Mouse (Mus musculus) left cerebral cortex, adult 9 months (tissue): ENCODE data around the gene E130218I03Rik.
A peak's percentile ranks its signal among the peaks of the same experiment; 100 is the strongest.

Experiments used
- DNase-seq, 2 experiments: peaks; one replicate each; pipeline ENCODE4 v3.0.0; 2022; ENCODE audit warnings: low spot score in 2 of 2

Gene E130218I03Rik

DNA sequence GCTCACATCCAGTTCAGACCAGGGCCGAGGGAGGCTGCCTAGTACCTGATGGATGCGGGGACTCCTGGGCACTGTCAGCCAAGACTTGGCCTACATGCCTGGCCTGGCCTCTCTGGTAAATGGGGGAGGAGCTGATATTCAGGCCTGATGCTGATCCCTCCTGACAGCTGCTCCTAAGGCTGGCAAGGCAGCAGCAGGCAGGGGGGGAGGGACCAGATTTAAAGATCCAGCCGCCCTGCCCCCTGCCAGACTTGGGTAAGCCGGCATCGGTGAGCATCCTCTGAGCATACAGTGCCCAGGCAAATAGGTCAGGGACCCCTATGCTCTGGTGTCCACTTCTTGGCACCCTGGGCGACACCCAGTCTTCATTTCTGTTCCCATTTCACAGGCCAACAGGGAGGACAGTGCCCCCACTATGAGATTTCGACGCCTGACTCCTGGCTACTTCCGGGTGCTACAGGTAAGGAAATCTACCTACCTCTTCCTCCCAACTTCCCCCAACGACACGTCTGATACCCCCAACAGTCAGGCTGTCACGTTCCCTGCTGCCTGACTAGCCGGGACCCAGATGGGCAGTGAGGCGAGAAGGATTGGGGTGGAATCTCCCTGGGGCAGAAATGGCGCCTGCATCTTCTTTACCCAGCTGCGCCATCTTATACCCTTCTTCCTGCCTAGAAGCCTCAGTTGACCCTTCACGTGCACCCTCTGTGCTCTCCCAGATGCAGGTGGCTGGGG lies at the start of gene E130218I03Rik:
E130218I03Rik (plus strand) TSS at position 147 of the 735 bp plus-strand sequence.
- DNase-seq, result no peak

DNA sequence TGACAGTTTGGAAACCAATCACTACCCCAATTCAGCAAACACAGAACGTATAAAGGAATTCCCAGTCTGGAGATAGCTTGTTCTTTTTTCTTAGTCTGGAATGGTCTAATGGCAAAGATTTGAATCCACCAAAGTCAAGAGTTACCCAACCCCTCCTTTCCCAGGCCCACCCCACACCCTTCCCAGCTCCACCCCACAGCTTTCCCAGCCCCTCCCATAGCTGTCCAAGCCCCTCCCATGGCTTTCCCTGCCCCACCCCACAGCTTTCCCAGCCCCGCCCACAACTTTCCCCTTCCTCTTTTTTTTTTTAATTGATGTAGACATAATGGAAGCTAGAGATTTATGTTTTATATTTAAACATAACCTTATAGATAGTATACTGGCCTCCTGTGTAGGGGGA lies 44.1 kb upstream of the E130218I03Rik start:
- no peak for DNase-seq

DNA sequence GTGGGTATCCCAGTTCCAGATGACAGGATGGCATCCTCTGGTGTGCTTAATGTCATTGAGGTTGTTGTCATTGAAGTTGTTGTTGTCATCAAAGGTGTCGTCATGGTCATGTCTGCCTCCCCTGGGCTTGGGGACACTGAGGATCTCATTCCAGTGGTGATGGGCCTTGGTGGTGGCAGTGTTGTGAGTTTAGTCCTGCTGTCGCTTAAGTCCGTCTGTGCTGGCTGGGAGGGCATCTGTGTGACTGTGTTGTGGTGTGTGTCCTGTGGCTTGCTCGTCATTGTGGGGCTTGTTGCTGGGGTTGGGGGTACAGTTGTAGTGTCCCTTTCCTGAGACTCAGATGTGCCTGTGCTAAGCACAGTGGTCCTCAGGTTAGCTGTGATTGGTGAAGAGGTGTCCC lies 40.6 kb upstream of the E130218I03Rik start, which contains the start of gene Gm7534:
Gm7534 (minus strand) TSS at position 101 of the 400 bp plus-strand sequence.
- DNase-seq, result no peak

- no peak for DNase-seq
Measured at GRCm38 (mm10) chr4:134203340-134203896, 40.0 kb upstream of the E130218I03Rik start.

- DNase-seq, result no peak
Measured at GRCm38 (mm10) chr4:134206488-134207053, 36.9 kb upstream of the E130218I03Rik start.

DNA sequence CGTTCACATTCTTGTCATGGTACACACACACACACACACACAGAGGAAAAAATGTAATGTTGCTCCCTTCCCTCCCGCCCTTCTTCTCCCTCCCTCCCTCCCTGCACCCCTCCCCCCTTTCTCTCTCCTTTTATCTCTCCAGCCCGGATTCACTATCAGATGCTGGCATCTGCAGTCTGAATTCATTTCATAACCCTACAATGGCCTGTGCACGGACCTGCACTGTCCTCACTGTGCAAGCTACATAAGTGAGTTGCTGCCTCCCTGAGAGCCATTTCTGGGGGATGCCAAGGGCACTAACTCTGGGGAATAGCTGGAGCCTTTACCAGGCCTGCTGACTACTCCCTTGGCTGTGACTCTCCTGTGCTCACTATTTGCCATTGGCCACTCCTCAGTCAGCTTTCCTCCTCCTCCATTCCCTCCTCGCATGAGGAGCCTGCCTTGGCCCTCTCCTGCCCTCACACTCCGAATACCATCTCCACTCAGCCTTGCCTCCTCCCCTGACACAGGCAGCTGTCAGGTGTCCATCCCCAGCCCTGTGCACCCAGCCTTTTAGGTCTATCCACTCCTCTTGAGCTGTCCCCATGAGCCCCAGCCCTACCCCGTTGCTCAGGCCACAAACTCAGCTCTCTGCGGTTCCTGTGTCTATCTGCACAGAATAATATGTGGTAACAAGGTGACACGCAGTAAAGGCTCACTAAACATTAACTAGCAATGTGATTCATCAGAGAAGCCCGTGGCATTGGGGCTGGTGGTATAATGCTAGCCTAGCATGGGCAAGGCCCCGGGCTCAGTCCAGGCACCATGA lies 20.5 kb upstream of the E130218I03Rik start:
- DNase-seq, result no peak

GRCm38 (mm10) chr4:134227194-134227593 lies 16.3 kb upstream of the E130218I03Rik start, which contains the start of gene Catsper4:
Gene Catsper4, minus strand, starts transcription at chr4:134227383.
- no peak for DNase-seq

GRCm38 (mm10) chr4:134230431-134230830 lies 13.0 kb upstream of the E130218I03Rik start:
- no peak for DNase-seq

GRCm38 (mm10) chr4:134234876-134235275 lies 8.6 kb upstream of the E130218I03Rik start:
- DNase-seq, result no peak

- DNase-seq, result no peak
Measured at GRCm38 (mm10) chr4:134237582-134238278, 5.7 kb upstream of the E130218I03Rik start.

DNA sequence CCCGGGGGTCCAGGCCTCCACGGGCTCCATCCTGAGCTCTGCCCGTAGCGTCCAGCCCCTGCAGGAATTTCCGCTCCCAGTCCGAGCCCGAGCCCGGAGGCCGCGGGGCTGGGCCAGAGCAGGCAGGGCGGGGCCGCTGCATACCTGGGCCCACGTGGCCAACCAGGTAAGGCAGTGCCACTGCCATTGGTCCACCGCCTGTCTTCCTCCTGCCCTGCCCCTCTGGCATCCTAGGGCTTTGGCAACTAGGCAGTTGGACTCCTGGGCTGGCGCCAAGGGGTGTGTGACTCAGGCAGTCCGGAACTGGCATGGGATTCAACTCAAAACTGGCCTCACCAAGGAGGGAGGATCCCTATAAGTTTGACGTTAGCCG lies 5.2 kb upstream of the E130218I03Rik start, which contains the start of gene Cnksr1:
Cnksr1 (minus strand) TSS at position 121 of the 373 bp plus-strand sequence.
- no peak for DNase-seq

GRCm38 (mm10) chr4:134238686-134239085 lies 4.8 kb upstream of the E130218I03Rik start:
- no peak for DNase-seq

- peak; percentile 83 to 95 for DNase-seq
Measured at GRCm38 (mm10) chr4:134245148-134245843, 1.8 kb downstream of the E130218I03Rik start, which contains the start of gene Zfp593. Gene Zfp593, minus strand, starts transcription at chr4:134245592.

DNA sequence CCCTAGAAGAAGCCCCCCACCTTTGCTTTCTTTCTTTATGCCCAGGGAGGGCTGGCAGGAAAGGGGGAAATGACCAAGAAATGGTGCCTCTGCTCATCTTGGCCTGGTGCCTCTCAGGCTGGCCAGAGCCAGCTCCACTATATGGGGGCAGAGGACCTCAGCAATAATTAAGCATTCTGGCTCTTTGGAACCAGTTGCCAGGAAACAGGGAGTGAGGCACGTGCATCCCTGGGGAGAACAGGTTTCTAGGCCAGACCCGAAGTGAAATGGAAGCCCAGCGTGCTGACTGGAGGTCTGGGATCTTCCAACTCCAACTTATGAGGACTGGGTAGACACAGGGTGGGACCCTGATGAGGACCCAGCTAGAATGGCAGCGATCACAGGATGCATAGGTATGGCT lies 2.8 kb downstream of the E130218I03Rik start:
- no peak for DNase-seq

DNA sequence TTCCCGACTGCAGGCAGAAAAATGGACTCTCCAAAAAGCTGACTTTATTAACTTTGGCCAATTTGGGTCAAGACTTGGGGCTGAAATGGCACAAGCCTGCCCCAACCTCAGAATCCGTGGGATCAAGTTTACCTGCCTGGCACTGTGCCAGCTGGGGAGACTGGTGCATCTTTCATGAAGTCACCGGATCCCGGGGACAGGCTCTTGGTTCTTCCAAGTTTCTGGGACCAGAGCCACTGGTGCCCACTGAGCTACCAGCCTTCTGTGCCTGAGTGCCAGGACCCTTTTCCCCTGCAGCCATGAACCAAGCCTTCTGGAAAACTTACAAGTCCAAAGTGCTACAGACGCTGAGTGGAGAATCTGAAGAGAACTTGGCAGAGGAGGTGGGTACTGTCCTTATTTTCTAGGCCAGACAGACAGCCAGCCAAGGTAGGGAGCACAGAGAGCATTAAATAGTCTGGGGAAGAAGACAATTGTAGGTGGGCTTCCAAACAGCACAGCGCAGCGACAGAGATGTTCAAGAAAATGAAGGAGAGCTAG lies 3.3 kb downstream of the E130218I03Rik start, which contains the start of gene Gm30191:
Gm30191 (plus strand) TSS at position 217 of the 540 bp plus-strand sequence.
- DNase-seq, result no peak

DNA sequence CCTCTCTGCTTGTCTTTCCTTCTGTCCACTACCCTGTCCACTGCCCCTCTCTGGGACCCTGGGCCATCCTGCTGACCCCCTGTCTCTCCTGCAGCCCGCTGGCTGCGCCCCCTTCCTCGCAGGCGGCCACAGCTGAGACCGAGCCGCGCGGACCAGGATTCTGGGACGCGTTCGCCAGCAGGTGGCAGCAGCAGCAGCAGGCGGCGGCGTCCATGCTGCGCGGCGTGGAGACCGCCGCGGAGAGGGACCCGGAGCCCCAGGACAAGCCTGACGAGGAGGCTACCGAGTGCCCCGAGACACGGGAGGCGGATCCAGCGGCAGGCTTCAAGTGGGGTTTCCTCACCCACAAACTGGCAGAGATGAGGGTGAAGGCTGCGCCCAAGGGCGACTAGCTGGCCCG lies 6.2 kb downstream of the E130218I03Rik start:
- peak in 1 of 2 experiments; percentile 44 for DNase-seq

DNA sequence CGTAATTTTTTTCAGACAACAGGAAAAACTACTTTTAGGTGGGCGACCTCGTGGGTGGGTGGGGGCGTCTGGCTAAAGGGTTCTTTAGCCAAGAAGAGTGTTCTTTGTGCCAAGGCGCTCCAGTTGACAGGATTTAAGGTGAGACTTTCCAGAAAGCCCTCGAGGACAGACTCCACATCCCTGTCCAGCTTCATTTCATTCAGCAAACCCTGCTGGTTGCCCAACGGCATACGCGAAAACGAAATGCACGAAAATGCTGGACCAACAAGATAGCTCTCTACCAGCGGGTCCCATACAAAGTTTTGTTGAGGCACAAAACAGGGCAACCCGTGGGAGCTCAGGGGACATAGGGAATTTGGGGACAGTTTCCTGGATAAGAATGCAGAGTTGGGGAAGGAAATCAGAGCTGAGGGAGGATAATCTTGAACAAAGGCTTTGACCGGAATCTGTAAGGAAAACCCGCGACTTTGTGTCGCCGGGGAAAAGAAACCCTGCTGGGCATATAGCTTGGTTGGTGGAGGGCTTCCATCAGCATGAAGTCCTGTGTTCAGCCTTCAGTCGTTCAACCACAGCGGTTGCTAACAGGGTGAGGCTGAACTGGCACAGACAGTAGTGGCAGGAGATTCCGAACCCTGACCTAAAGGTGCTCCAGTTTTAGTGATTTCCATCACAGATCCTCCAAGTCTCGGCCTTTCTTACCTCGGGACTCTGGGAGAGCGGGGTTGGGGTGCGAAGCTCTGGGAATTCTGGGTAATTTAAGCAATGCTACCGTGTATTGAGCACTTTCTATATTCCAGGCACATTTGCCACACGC lies 6.9 kb downstream of the E130218I03Rik start:
- no peak for DNase-seq

- DNase-seq, result no peak
Measured at GRCm38 (mm10) chr4:134250930-134251240, 7.4 kb downstream of the E130218I03Rik start.
